Mouse (Mus musculus) embryonic fibroblast, embryonic 13.5 days (primary cell): ENCODE data around the gene Slc22a23.

Experiments used
- CTCF ChIP-seq: IDR thresholded peaks from 2 replicates; pipeline ENCODE4 v1.5.1; 2011; ENCODE audit warnings: mild to moderate bottlenecking, control low read depth, low read length, moderate library complexity, borderline replicate concordance; ENCODE audit not compliant: insufficient read depth
- POLR2A ChIP-seq: IDR thresholded peaks from 2 replicates; pipeline ENCODE4 v1.6.1; 2011; ENCODE audit warnings: low read depth, mild to moderate bottlenecking, control low read depth, low read length, moderate library complexity

GRCm38 (mm10) chr13:34185371-34185770 is 159.6 kb downstream of the Slc22a23 start:
- TF ChIP-seq CTCF = no peak
- no peak for TF ChIP-seq POLR2A
